Mouse (Mus musculus): ENCODE data around the gene Ccdc92b.

- TF ChIP-seq POLR2A (IDR thresholded peaks at IDR 0.05; ENCODE audit: low read depth, low read length) (no peak), USF1 (IDR thresholded peaks at IDR 0.05; ENCODE audit: low read depth, low read length) (no peak), CTCF (conservative IDR thresholded peaks at IDR 0.05 in 1 of 2, IDR thresholded peaks at IDR 0.05 in 1 of 2; ENCODE audit: low read depth in 2 of 2, low read length in 2 of 2) (no peak), NRF1 (IDR thresholded peaks at IDR 0.05; ENCODE audit: low read depth, low read length) (no peak), ZNF384 (IDR thresholded peaks at IDR 0.05; ENCODE audit: low read depth, low read length) (no peak), UBTF (IDR thresholded peaks at IDR 0.05; ENCODE audit: low read depth, low read length) (no peak), CHD1 (IDR thresholded peaks at IDR 0.05; ENCODE audit: low read depth, low read length) (no peak), MAX (IDR thresholded peaks at IDR 0.05; ENCODE audit: low read length) (no peak), E2F4 (IDR thresholded peaks at IDR 0.05; ENCODE audit: insufficient replicate concordance, low read depth, low read length) (no peak)
Measured at GRCm38 (mm10) chr11:74592246-74592645, 27.2 kb upstream of the Ccdc92b start.

All from CH12.LX (cell line).